Mouse (Mus musculus) G1E (cell line): ENCODE data around the gene Hsbp1. TPM values are rescaled to one million over a fixed set of nuclear protein-coding genes. Genes with fewer than 3 reads are reported as not detected.

Experiments used
- ATAC-seq: 2 replicates; pipeline ENCODE4 v1.8.0; 2016; ENCODE audit warnings: mild to moderate bottlenecking; ENCODE audit not compliant: insufficient number of reproducible peaks, poor library complexity, low FRiP score, severe bottlenecking; ENCODE audit errors: extremely low read depth
- DNase-seq: peaks from one replicate; pipeline ENCODE4 v3.0.0; 2012; ENCODE audit warnings: low spot score
- H3K27me3 ChIP-seq: 2 replicates; pipeline ENCODE4 v1.6.1; 2012; ENCODE audit warnings: mild to moderate bottlenecking, low read length, inconsistent platforms; ENCODE audit not compliant: insufficient read depth
- H3K36me3 ChIP-seq: replicated peaks from 2 replicates; pipeline ENCODE3; 2012; ENCODE audit warnings: mild to moderate bottlenecking, inconsistent platforms
- H3K4me1 ChIP-seq: 2 replicates; pipeline ENCODE4 v1.6.1; 2012; ENCODE audit warnings: low read depth, low read length, inconsistent platforms, mixed read lengths; ENCODE audit not compliant: insufficient read depth
- H3K4me3 ChIP-seq: 2 replicates; pipeline ENCODE4 v1.5.1; 2012; ENCODE audit warnings: low read depth, mild to moderate bottlenecking, inconsistent platforms, low read length, moderate library complexity, mixed read lengths
- H3K9me3 ChIP-seq: replicated peaks from 2 replicates; pipeline ENCODE4 v1.6.1; 2012; ENCODE audit warnings: inconsistent platforms
- CTCF ChIP-seq: IDR thresholded peaks from 2 replicates; pipeline ENCODE4 v1.5.1; 2012; ENCODE audit warnings: low read depth, low read length, inconsistent platforms, mixed read lengths
- GATA1 ChIP-seq: IDR thresholded peaks from 2 replicates; pipeline ENCODE4 v1.6.1; 2012; ENCODE audit warnings: borderline replicate concordance, low read length, inconsistent platforms, mixed read lengths
- GATA2 ChIP-seq: IDR thresholded peaks from 2 replicates; pipeline ENCODE4 v1.6.1; 2012; ENCODE audit warnings: low read depth, low read length, inconsistent platforms, borderline replicate concordance
- POLR2AphosphoS5 ChIP-seq: IDR thresholded peaks from 2 replicates; pipeline ENCODE4 v1.6.1; 2012; ENCODE audit warnings: low read depth, low read length, inconsistent platforms; ENCODE audit not compliant: insufficient replicate concordance
- TAL1 ChIP-seq: conservative IDR thresholded peaks from 2 replicates; pipeline ENCODE4 v1.6.1; 2012; ENCODE audit warnings: low read depth, low read length, inconsistent platforms, mixed read lengths
- polyA plus RNA-seq: library from polyadenylated mRNA; stranded (reverse); fragments of >175 nt; gene quantifications from 2 replicates; pipeline ENCODE4 v1.2.3, GENCODE M21; 2012
- total RNA-seq, 2 experiments: library from RNA; stranded (forward) in 1 of 2; stranded (reverse) in 1 of 2; fragments of 200-1000 nt in 1 of 2; fragments of >200 nt in 1 of 2; fragmentation: Nextera tagmentation in 1 of 2; gene quantifications; 2 replicates each; pipeline ENCODE4 v1.2.3; 2014 to 2017

The Hsbp1 gene
- total and polyA plus RNA-seq, 3 experiments: 60.5 to 191 (median 104) TPM

GRCm38 (mm10) chr8:119384478-119384877, 40.2 kb downstream of the Hsbp1 start:
- ATAC-seq (no peak), DNase-seq (peak; percentile 22)
- no peaks in the 10 kb centered on the region for H3K36me3 ChIP-seq
- peaks cover 3% of the 10 kb centered on the region; the same call in 1 of the 2 replicates for H3K4me1 ChIP-seq
- no peaks in the 10 kb centered on the region for H3K9me3 ChIP-seq
- H3K4me3 ChIP-seq: no peak overlapping the region
- peaks cover 5% of the 10 kb centered on the region for H3K27me3 ChIP-seq
- TF ChIP-seq GATA2 (no peak), TAL1 (no peak), CTCF (peak; percentile 47; the same call in 1 of the 2 replicates), POLR2AphosphoS5 (no peak), GATA1 (no peak)

- Histone ChIP-seq H3K36me3 (no peaks in the 10 kb centered on the region), H3K4me1 (peaks cover 3% of the 10 kb centered on the region; the same call in 1 of the 2 replicates), H3K4me3 (no peak overlapping the region), H3K27me3 (peaks cover 5% of the 10 kb centered on the region), H3K9me3 (no peaks in the 10 kb centered on the region)
- DNase-seq: no peak
- ATAC-seq: no peak
- TF ChIP-seq TAL1 (no peak), POLR2AphosphoS5 (no peak), GATA1 (no peak), CTCF (no peak), GATA2 (no peak)
Measured at GRCm38 (mm10) chr8:119385854-119386253, 41.6 kb downstream of the Hsbp1 start.

- TF ChIP-seq CTCF: no peak
- TF ChIP-seq TAL1: no peak
- TF ChIP-seq GATA2: no peak
- no peak for TF ChIP-seq POLR2AphosphoS5
- no peak for TF ChIP-seq GATA1
- ATAC-seq (no peak), DNase-seq (no peak)
- H3K36me3 ChIP-seq: no peaks in the 10 kb centered on the region
- peaks cover 5% of the 10 kb centered on the region for H3K27me3 ChIP-seq
- H3K4me3 ChIP-seq: no peak overlapping the region
- H3K9me3 ChIP-seq: no peaks in the 10 kb centered on the region
- peaks cover 3% of the 10 kb centered on the region; the same call in 1 of the 2 replicates for H3K4me1 ChIP-seq
Measured at GRCm38 (mm10) chr8:119386988-119387387, 42.7 kb downstream of the Hsbp1 start.

- TF ChIP-seq GATA2 (no peak), CTCF (no peak), POLR2AphosphoS5 (no peak), TAL1 (no peak), GATA1 (no peak)
- H3K27me3 ChIP-seq: no peaks in the 10 kb centered on the region
- DNase-seq (no peak), ATAC-seq (no peak)
- peaks cover 30% of the 10 kb centered on the region for H3K36me3 ChIP-seq
- H3K4me3 ChIP-seq: peak overlapping the region; percentile 91
- H3K4me1 ChIP-seq: peaks cover 22% of the 10 kb centered on the region
- H3K9me3 ChIP-seq: no peaks in the 10 kb centered on the region
Measured at GRCm38 (mm10) chr8:119394097-119394496, 49.8 kb downstream of the Hsbp1 start.

- Histone ChIP-seq H3K4me1 (peaks cover 22% of the 10 kb centered on the region), H3K27me3 (no peaks in the 10 kb centered on the region), H3K4me3 (peak within 1 kb of the TSS; percentile 91), H3K9me3 (no peaks in the 10 kb centered on the region), H3K36me3 (peaks cover 35% of the 10 kb centered on the region)
- TF ChIP-seq CTCF (no peak), GATA1 (no peak), TAL1 (no peak), GATA2 (no peak), POLR2AphosphoS5 (no peak)
- ATAC-seq (peak; percentile 88), DNase-seq (peak; percentile 99)
Measured at GRCm38 (mm10) chr8:119394524-119395026, 50.3 kb downstream of the Hsbp1 start, which contains the start of gene Mlycd. TSS of gene Mlycd (plus strand) at chr8:119394878.

- ATAC-seq: no peak
- TF ChIP-seq GATA2 (no peak), TAL1 (no peak), GATA1 (no peak), CTCF (no peak), POLR2AphosphoS5 (no peak)
- peak; percentile 43 for DNase-seq
- Histone ChIP-seq H3K36me3 (peaks cover 42% of the 10 kb centered on the region), H3K9me3 (no peaks in the 10 kb centered on the region), H3K4me3 (peak overlapping the region; percentile 91), H3K27me3 (no peaks in the 10 kb centered on the region), H3K4me1 (peaks cover 22% of the 10 kb centered on the region)
Measured at GRCm38 (mm10) chr8:119395072-119395950, 51.0 kb downstream of the Hsbp1 start.

Other genes with a start within 250 kb of the Hsbp1 start
- 4.1 and 7.7 TPM in 2 replicates for gene Mlycd, start 50.4 kb downstream of the Hsbp1 start, total RNA-seq (2014; fragmentation: Nextera tagmentation)
- 10.5 and 14.8 TPM in 2 replicates for gene Mlycd, start 50.4 kb downstream of the Hsbp1 start, total RNA-seq (2017)
- gene Mlycd, start 50.4 kb downstream of the Hsbp1 start, polyA plus RNA-seq: 16.7 and 20.1 TPM in 2 replicates
- gene Osgin1, start 89.6 kb downstream of the Hsbp1 start, total RNA-seq (2014; fragmentation: Nextera tagmentation): not detected in 2 replicates
- gene Osgin1, start 89.6 kb downstream of the Hsbp1 start, total RNA-seq (2017): 0.17 and 0.49 TPM in 2 replicates
- gene Osgin1, start 89.6 kb downstream of the Hsbp1 start, polyA plus RNA-seq: 0.08 and 0.10 TPM in 2 replicates
- not detected in 2 replicates for gene Necab2, start 102.2 kb downstream of the Hsbp1 start, total RNA-seq (2014; fragmentation: Nextera tagmentation)
- 0.06 TPM in 1 of 2 replicates, not detected in the other for gene Necab2, start 102.2 kb downstream of the Hsbp1 start, total RNA-seq (2017)
- not detected in 2 replicates for gene Necab2, start 102.2 kb downstream of the Hsbp1 start, polyA plus RNA-seq
- not detected in 2 replicates for gene Slc38a8, start 157.2 kb downstream of the Hsbp1 start, total RNA-seq (2014; fragmentation: Nextera tagmentation)
- 0.06 and 0.11 TPM in 2 replicates for gene Slc38a8, start 157.2 kb downstream of the Hsbp1 start, total RNA-seq (2017)
- gene Slc38a8, start 157.2 kb downstream of the Hsbp1 start, polyA plus RNA-seq: not detected in 2 replicates
- 80.9 and 98.7 TPM in 2 replicates for gene Mbtps1, start 214.2 kb downstream of the Hsbp1 start, total RNA-seq (2014; fragmentation: Nextera tagmentation)
- gene Mbtps1, start 214.2 kb downstream of the Hsbp1 start, total RNA-seq (2017): 37.3 and 40.2 TPM in 2 replicates
- 107 and 108 TPM in 2 replicates for gene Mbtps1, start 214.2 kb downstream of the Hsbp1 start, polyA plus RNA-seq
- gene Hsdl1, start 230.7 kb downstream of the Hsbp1 start, total RNA-seq (2014; fragmentation: Nextera tagmentation): 19.3 and 22.7 TPM in 2 replicates
- gene Hsdl1, start 230.7 kb downstream of the Hsbp1 start, total RNA-seq (2017): 56.7 and 58.0 TPM in 2 replicates
- gene Hsdl1, start 230.7 kb downstream of the Hsbp1 start, polyA plus RNA-seq: 38.7 and 42.2 TPM in 2 replicates
- not detected in 2 replicates for gene Dnaaf1, start 230.7 kb downstream of the Hsbp1 start, total RNA-seq (2014; fragmentation: Nextera tagmentation)
- gene Dnaaf1, start 230.7 kb downstream of the Hsbp1 start, total RNA-seq (2017): 0.11 and 0.12 TPM in 2 replicates
- 0.10 and 0.17 TPM in 2 replicates for gene Dnaaf1, start 230.7 kb downstream of the Hsbp1 start, polyA plus RNA-seq